15 mouse cellular contexts compared by ENCODE assay signal in genomic region chr4:98119949-98120531, GRCm38 (mm10).
"Had no signal": no experiment of that assay in that cellular context is flagged by ENCODE, and none has a peak within 500 bp of the region (broad histone marks: within the 10 kb centered on the region; RNA-seq: fewer than 3 reads in every experiment).

No protein-coding gene starts in this region.

- H3K36me3 ChIP-seq: liver, embryonic 12.5 days; midbrain, embryonic 10.5 days; midbrain, embryonic 15.5 days had no signal

- H3K27ac ChIP-seq: kidney, postnatal 0 days; layer of hippocampus, adult 2 months; limb, embryonic 15.5 days; liver, embryonic 12.5 days; midbrain, embryonic 10.5 days; midbrain, embryonic 15.5 days; neural tube, embryonic 13.5 days had no signal

- H3K4me1 ChIP-seq: liver, embryonic 12.5 days; midbrain, embryonic 15.5 days had no signal

- ATAC-seq: liver, embryonic 12.5 days; midbrain, embryonic 15.5 days had no signal

- H3K27me3 ChIP-seq: limb, embryonic 15.5 days; liver, embryonic 12.5 days; midbrain, embryonic 15.5 days; neural tube, embryonic 13.5 days had no signal

- H3K4me3 ChIP-seq: layer of hippocampus, adult 2 months; limb, embryonic 15.5 days; liver, embryonic 12.5 days; midbrain, embryonic 10.5 days; midbrain, embryonic 15.5 days; neural tube, embryonic 13.5 days had no signal

- DNase-seq: kidney, adult 9 months; kidney, postnatal 4 days; lung, embryonic 14.5 days; retina, postnatal 1 day; right cerebral cortex, postnatal 4 days; spleen, adult 18-20 months; thymus, adult 18-20 months; thymus, postnatal 25 days had no signal

- H3K4me2 ChIP-seq: limb, embryonic 15.5 days; liver, embryonic 12.5 days; lung, embryonic 14.5 days; midbrain, embryonic 15.5 days; neural tube, embryonic 13.5 days had no signal

- H3K9ac ChIP-seq: limb, embryonic 15.5 days; liver, embryonic 12.5 days; lung, embryonic 14.5 days; midbrain, embryonic 15.5 days; neural tube, embryonic 13.5 days had no signal

- H3K9me3 ChIP-seq: limb, embryonic 15.5 days; liver, embryonic 12.5 days; midbrain, embryonic 10.5 days; midbrain, embryonic 15.5 days; neural tube, embryonic 13.5 days had no signal
